Mouse (Mus musculus) 3T3-L1 (cell line): ENCODE measurements around the gene Antxr2.

Experiments
- DNase-seq: peaks from one replicate; pipeline ENCODE4 v3.0.0-alpha.2; 2015; ENCODE audit warnings: low read depth, low spot score

The Antxr2 gene

GRCm38 (mm10) chr5:97995881-97996280 lies 35.0 kb downstream of the Antxr2 start:
- no peak for DNase-seq

GRCm38 (mm10) chr5:97986656-97987294 lies 44.1 kb downstream of the Antxr2 start:
- peak; percentile 93 for DNase-seq

- no peak for DNase-seq
These were observed 47.5 kb downstream of the Antxr2 start for GRCm38 (mm10) chr5:97983375-97983774.

- DNase-seq, result no peak
These were observed 50.4 kb downstream of the Antxr2 start for GRCm38 (mm10) chr5:97980472-97980871.

- DNase-seq, result no peak
These were observed 57.5 kb downstream of the Antxr2 start for GRCm38 (mm10) chr5:97973293-97973692.

- DNase-seq, result no peak
These were observed 58.8 kb downstream of the Antxr2 start for GRCm38 (mm10) chr5:97972029-97972428.

GRCm38 (mm10) chr5:97971236-97971635 lies 59.6 kb downstream of the Antxr2 start:
- no peak for DNase-seq

GRCm38 (mm10) chr5:97967044-97967443 lies 63.8 kb downstream of the Antxr2 start:
- no peak for DNase-seq

GRCm38 (mm10) chr5:97966101-97966500 lies 64.7 kb downstream of the Antxr2 start:
- DNase-seq, result no peak

- DNase-seq, result peak; percentile 46
These were observed 66.4 kb downstream of the Antxr2 start for GRCm38 (mm10) chr5:97964444-97964843.

GRCm38 (mm10) chr5:97962512-97962911 lies 68.3 kb downstream of the Antxr2 start:
- DNase-seq, result no peak

GRCm38 (mm10) chr5:97961786-97962185 lies 69.1 kb downstream of the Antxr2 start:
- DNase-seq, result no peak

- DNase-seq, result no peak
These were observed 71.2 kb downstream of the Antxr2 start for GRCm38 (mm10) chr5:97959651-97960050.

- DNase-seq, result no peak
These were observed 71.8 kb downstream of the Antxr2 start for GRCm38 (mm10) chr5:97959010-97959409.

- no peak for DNase-seq
These were observed 73.3 kb downstream of the Antxr2 start for GRCm38 (mm10) chr5:97957501-97957900.

- no peak for DNase-seq
These were observed 76.6 kb downstream of the Antxr2 start for GRCm38 (mm10) chr5:97954193-97954772.

GRCm38 (mm10) chr5:97953241-97953920 lies 77.5 kb downstream of the Antxr2 start:
- no peak for DNase-seq

- no peak for DNase-seq
These were observed 83.6 kb downstream of the Antxr2 start for GRCm38 (mm10) chr5:97947261-97947660.

- DNase-seq, result no peak
These were observed 84.6 kb downstream of the Antxr2 start for GRCm38 (mm10) chr5:97946236-97946635.

- DNase-seq, result no peak
These were observed 95.4 kb downstream of the Antxr2 start for GRCm38 (mm10) chr5:97935140-97936129.

GRCm38 (mm10) chr5:97917654-97918053 lies 113.2 kb downstream of the Antxr2 start:
- no peak for DNase-seq

- no peak for DNase-seq
These were observed 116.0 kb downstream of the Antxr2 start for GRCm38 (mm10) chr5:97914890-97915289.
